Mouse (Mus musculus): ENCODE measurements around the gene Slco1a1. TPM values are rescaled to one million over a fixed set of nuclear protein-coding genes. Genes with fewer than 3 reads are reported as not detected.
"Not testable (repeated sequence)": the region's sequence is repeated elsewhere in the genome, so short reads cannot be mapped to it uniquely, and the experiment has no call there.

Slco1a1 gene
- total RNA-seq (2021), result under 1 TPM in 1 of 2 experiments, not detected in 1; 0.10 TPM
- long read RNA-seq, experiment 1, result 0 reads
- long read RNA-seq, experiment 2, partial matches to known transcripts, result 1 of 1 reads
- long read RNA-seq, experiment 2, other reads (novel, unspliced or antisense), result 0 of 1 reads

- DNase-seq, result no peak
Observed at GRCm38 (mm10) chr6:141946862-141947261, at the start of gene Slco1a1. Gene Slco1a1 (minus strand): TSS chr6:141946962.

- no peak for DNase-seq
Observed at GRCm38 (mm10) chr6:141986772-141987171, 40.0 kb upstream of the Slco1a1 start.

GRCm38 (mm10) chr6:141984644-141985043 is 37.9 kb upstream of the Slco1a1 start:
- DNase-seq, result no peak

GRCm38 (mm10) chr6:141962420-141962819 is 15.7 kb upstream of the Slco1a1 start:
- no peak for DNase-seq

GRCm38 (mm10) chr6:141961861-141962260 is 15.1 kb upstream of the Slco1a1 start:
- no peak for DNase-seq

- no peak for DNase-seq
Observed at GRCm38 (mm10) chr6:141960482-141960881, 13.7 kb upstream of the Slco1a1 start.

- DNase-seq, result no peak
Observed at GRCm38 (mm10) chr6:141940451-141940850, 6.3 kb downstream of the Slco1a1 start.

- no peak for DNase-seq
Observed at GRCm38 (mm10) chr6:141898197-141898596, 48.6 kb downstream of the Slco1a1 start.

- no peak for DNase-seq
Observed at GRCm38 (mm10) chr6:141889723-141890122, 57.0 kb downstream of the Slco1a1 start.

GRCm38 (mm10) chr6:141888248-141888647 is 58.5 kb downstream of the Slco1a1 start:
- peak in 1 of 2 experiments; percentile 11 for DNase-seq

GRCm38 (mm10) chr6:141882581-141882980 is 64.2 kb downstream of the Slco1a1 start:
- no peak for DNase-seq

GRCm38 (mm10) chr6:141875742-141876141 is 71.0 kb downstream of the Slco1a1 start:
- not testable (repeated sequence) for DNase-seq

GRCm38 (mm10) chr6:141871711-141872110 is 75.1 kb downstream of the Slco1a1 start:
- no peak for DNase-seq

GRCm38 (mm10) chr6:141868735-141869134 is 78.0 kb downstream of the Slco1a1 start:
- no peak for DNase-seq

GRCm38 (mm10) chr6:141866026-141866425 is 80.7 kb downstream of the Slco1a1 start:
- DNase-seq, result no peak

GRCm38 (mm10) chr6:141857735-141858531 is 88.8 kb downstream of the Slco1a1 start:
- DNase-seq, result no peak

Other genes with a start within 250 kb of the Slco1a1 start
- not detected for gene Gm5724, start 173.2 kb downstream of the Slco1a1 start, total RNA-seq (2021)
- under 1 TPM; 0.30 to 0.49 TPM for gene Slco1a4, start 90.8 kb downstream of the Slco1a1 start, total RNA-seq (2021)
- not detected for gene Gm6614, start 64.5 kb upstream of the Slco1a1 start, total RNA-seq (2021)

Measured in adrenal gland, postnatal 36 days (tissue).